Mouse (Mus musculus) mature B cell (primary cell): ENCODE results near the gene Gm6793.

Source experiments
- in situ Hi-C: fragments of 300-500 bp; cut with MboI; formaldehyde crosslinking; loops from 2 replicates; pipeline ENCODE4 v1.14.3; 2019

Gm6793 gene

DNA sequence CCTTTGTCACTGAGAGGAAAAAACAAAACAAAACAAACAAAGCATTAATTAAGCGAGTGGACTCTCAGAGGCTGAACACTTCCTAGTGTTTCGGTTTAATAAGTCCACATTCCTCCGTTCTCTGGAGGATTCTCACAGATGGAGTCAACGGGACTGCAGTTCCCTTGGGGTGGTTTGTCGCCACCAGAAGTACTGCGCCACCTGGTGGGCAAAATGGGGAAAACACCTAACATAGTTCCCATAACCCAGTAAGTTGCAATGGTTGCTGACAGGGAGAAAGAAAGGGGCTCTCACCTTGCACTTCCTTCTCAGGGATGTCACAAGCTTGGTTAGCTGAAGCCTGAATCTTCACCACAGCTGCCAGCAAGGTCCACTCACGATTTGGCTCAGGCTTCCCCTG lies 24.9 kb downstream of the Gm6793 start:
- in situ Hi-C loops, result no loop called here

DNA sequence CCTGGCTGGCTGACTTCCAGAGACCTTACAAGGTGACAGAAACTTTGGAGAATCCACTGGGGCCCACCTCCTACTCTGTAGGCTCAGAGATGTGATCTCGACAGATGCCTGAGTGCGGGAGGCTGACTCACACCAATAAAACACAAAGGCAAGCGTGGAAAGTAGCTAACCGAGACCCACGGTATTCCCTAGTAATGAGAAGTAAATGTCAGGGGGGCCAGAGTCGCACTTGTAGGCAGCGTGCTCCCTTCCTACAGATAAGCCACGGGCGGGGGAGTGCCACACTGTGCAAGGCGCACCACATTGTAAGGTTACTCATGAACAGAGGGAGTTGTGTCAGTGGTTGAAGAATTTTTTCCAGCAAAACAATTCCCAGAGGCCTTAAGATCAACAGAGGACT lies 30.3 kb downstream of the Gm6793 start:
- in situ Hi-C loops, result no loop called here

DNA sequence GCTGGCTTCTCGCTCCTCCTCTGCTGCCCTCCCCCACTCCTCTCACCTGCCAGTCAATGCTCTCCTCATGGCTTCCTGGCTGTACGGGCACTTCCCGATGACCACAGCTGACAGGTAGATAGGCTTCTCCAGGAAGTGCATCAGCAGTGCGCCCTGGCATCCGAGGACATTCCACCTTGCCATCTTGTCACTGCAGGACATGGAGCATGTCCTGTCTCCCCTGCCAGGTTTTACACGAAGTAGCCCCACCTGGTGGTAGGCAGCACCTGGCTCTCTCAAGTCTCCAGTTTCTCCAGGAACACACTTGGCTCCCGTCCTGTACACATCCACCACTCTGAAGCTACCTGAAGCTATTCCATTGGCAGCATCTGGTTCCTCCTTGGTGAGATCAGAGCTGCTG lies 32.7 kb downstream of the Gm6793 start:
- in situ Hi-C loops, result no loop called here

DNA sequence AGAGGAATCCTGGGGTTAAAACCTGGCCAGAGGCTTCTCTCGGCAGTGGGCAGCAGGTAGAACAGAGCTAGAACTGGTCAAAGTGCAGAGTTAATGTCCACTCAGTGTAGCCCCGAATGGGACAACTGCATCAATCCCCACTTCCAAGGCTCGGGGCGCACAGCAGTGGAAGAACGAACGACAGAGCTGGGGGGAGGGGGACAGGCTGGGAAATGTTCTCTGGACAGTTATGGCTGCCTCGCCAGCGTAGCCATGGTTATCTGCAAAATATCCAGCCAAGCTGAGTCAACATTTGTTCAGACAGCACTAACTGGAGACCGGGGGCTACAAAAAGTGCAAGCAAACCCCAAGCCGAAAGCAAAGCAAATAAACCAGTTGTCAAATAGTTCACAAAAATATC lies 36.7 kb downstream of the Gm6793 start:
- in situ Hi-C loops, result no loop called here

DNA sequence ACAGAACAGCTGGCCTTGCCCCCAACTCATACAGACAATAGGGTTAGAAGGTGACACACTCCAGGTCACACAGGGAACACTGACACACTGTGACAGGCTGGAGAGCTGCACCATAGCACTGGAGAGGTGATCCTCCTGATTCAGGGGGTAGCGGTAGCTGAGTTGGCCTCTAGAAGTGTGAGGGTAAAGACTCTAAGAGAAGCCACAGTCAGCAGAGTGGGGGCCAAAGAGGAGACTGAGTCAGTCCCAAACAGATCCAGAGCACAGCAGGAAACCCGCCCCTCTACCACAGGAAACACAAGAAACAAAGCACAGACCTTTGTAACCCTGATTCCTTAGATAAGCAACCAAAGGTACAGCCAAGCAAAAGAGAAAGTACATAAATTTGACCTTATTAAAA lies 38.5 kb downstream of the Gm6793 start:
- in situ Hi-C loops, result no loop called here

DNA sequence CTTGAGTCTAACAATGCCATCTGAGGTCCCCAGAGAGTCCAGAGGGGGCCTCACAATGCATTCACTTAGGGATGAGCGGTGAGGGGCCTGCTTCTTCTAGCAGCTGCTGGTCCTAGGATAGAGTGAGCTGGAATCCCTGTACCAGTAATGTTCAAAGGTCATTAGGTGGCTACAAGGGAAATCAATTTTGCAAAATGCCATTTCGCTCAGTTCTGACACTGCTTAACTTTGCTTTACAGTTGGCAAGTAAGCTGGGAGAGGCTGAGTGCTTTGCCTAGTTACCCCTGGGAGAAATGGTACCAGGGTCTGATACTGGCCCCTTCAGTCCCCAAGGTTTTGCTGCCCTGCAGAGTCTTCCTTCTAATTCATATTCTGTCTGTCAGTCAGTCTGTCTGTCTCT lies 39.1 kb downstream of the Gm6793 start:
- in situ Hi-C loops, result no loop called here

DNA sequence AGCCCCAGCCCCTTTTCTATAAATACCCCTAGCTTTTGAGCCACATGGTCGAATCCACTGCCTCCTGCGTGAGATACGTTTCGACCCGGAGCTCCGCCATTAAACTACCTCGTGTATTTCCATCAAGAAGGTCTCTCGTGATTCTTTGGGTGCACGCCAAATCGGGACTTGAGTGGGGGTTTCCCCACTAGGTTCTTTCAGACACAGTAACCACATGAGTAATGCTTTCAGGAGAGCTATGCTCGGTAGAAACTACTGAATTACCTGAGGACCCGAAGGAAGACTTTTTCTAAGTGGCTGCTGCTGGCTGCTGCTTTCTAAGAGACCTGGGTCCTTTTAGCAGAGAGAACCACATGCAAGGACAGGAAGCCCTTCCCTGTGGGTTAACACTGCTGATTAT lies 40.7 kb downstream of the Gm6793 start:
- in situ Hi-C loops, result no loop called here

DNA sequence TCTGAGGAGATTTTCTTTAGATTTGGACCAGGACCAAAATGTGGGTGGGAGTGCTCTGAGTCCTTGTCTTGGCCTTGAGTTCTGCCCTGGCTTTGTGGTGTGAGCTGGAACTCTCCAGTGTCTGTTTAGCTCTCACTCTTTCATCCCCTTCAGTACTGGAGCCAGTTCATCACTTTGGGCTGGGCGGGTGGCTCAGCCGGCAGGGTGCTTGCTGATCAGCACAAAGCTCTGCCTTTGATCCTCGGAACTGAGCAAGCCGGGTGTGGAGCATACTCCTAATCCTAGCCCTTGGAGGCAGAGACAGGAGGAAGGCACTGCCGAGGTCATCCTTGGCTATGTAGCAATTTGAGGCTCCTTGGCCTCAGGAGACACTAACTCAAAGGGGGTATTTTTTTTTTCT lies 45.8 kb downstream of the Gm6793 start:
- in situ Hi-C loops, result no loop called here

DNA sequence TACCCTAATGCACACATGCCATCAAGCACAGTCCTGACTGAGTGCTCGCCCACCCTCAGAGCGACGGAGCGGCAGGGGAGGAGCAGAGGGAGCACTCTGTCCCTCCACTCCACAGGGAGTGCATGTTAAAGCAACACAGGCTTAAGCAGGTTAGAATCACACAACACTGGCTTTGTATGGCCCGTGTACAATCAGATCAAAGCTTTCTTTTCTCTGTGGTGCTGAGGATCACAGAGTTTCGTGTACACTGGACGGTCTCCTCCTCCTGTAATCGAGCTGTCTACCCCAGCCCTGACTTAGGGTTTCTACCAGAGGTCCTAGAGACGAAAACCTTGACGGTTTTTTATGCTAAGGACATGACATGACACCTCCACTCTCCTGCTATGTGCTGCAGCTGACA lies 46.3 kb downstream of the Gm6793 start:
- in situ Hi-C loops, result no loop called here

DNA sequence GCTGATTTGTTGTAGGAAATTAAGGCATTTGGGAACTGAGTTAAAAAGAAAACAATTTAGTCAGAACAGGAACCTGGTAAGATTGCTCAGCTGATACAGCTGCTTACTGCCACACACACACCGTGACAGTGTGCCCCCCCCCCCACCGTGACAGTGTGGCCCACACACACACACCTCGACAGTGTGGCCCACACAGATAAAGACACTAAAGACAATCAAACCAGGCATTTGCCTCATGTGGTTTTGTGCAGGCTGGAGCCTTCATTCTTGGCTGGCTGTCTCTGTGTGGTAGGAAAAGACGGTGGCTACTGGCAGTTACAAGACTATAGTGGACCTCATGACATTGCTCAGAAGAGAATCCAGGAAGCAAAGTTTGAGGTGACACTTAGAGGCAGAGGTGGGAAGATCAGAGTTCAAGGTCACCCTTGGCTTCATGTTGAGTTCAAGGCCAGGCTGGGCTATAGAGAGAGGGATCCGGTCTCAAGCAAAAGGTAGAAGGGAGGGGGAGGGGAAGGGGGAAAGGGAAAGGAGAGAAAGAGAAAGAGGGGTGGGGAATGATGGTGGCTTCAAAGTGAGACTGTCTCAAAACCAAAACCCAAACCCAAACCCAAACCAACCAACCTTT lies 47.5 kb downstream of the Gm6793 start:
- in situ Hi-C loops, result no loop called here

DNA sequence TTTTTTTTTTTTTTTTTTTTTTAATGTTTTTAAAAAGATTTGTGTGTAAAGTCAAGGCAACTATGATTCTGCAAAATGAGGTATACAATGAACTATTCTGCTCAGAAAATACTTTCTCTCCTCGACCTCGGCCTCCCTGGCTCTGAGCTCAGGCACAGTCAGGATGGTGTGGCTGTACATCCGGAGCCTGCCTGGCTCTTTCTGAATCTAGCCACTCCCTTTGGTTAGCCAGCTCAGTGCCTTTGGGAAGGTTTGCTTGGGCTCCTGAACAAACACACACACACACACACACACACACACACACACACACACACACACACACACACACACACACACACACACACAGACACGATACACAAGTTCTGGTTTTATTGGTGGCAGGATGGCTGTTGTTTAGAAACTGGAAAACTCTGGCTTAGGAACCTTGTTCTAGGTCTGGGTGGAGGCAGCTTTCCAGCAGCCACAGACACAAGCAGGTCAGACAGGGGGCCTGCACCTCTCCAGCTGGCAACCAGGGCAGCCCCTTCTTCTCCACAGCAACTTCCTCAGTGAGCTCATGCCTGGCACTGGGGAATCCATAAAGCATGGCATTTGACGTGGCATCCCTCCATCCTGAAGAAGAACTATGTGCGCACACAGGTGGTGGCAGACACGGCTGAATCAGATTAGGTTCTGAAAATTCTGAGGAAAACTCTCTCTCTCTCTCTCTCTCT lies 49.8 kb downstream of the Gm6793 start:
- in situ Hi-C loops, result no loop called here

DNA sequence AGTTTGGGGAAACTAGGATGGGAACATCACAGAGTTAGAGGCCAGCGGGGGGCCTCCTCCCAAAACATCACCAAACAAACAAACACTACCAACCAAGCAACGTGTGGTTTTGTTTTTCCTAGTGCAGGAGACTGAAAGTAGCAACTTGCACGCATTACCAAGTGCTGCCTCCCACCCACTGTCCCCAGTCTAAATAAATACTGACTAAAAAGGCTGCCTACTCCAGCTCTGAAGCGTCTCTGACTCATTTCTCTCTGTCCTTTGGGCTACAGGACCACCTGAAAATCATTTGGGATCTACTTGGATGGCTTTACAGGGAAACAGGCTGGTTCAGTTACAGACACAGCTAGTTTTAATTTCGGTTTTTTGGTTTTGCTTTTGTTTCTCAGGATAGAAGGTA lies 50.5 kb downstream of the Gm6793 start:
- in situ Hi-C loops, result no loop called here

DNA sequence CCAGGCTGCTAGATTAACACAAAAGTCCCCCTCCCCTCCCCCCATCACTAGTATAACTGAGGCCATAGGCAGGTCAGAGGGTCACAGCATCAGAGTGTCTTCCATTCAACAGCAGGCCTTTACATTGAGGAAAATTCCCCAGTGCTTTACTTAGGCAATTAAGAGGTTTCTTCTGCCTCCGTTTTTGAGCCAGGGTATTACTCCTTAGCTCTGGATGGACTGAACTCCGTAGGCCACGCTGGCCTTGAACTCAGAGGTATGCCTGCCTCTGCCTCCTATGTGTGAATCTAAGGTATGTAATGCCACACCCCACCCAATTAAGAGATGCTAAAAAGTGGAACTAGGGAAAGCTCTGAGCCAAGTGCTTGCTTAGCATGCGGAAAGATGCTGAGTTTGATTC lies 51.3 kb downstream of the Gm6793 start:
- in situ Hi-C loops, result no loop called here
